Mouse (Mus musculus): ENCODE results near the gene Ror2.

Gene Ror2

DNA sequence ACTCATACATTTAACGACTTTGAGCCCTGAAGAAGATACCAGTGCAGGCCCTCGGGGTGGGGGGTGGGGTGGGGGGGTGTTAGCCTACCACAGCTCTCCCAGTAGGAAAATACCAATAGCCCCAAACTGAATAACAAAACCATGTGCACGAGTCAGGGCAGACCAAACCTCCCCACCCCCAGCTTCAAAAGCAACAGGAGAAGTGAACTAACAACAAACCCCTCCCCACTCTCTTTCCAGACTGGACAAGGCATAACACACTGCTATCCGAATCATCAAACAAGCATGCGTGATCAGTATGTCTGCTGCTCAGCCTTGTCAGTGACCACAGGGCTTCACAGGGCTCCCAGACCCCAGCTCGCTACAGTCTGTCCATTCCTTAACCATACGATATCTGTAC lies 94.3 kb downstream of the Ror2 start:
- no peak for DNase-seq

DNA sequence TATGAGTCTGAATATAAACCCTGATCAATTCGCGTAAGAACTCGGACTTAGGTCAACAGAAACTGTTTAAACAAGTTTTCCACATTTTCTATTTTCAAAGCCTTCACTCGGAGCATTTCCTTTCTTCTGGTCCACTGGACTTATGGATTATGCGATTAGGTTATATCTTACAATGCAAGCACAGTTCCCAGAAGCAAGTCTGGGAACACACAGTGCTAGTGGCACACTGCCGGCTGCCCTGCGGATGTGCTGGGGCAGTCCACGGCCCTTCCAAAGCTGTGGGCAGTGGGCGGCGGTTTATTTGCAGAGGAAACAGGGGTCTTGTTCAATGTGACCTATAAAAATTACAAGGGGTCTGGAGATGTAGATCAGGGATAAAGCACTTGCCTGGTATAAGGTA lies 97.0 kb downstream of the Ror2 start:
- DNase-seq, result no peak

DNA sequence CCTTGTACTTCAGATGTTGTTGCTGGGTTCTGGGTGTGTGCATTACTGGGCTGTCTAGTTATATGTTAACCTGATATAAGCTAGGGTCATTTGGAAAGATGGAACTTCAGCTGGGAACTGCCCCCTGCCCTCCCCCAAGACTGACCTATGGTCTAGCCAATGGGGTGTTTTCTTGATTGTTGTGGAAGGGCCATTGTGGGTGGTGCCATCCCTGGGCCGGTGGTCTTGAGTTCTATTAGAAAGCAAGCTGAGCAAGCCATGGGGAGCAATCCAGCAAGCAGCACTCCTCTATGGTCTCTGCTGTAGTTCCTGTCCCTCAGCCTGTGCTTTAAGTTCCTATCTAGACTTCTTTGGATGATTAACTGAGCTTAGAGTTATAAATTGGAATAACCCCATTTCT lies 101.1 kb downstream of the Ror2 start:
- DNase-seq, result no peak

DNA sequence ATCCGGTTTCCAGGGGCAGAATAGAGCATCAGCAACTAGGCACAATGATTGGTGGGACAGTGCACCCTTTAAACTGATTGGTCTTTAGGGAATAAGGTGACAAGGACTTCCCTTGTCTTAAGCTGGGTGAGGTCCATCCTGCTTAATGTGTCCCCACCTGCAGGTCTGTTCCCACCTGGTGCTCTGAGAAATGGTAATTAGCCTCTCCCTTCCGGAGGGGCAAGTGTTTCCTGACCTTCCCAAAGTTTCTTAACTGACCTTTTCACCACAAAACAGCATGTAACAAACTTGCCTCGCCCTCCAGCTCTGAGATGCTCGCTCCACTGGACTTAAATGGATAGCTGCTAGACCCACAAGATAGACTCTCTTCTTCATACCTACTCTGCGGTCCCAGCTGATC lies 101.8 kb downstream of the Ror2 start:
- DNase-seq, result no peak

GRCm38 (mm10) chr13:53183161-53183577 lies 102.8 kb downstream of the Ror2 start:
- no peak for DNase-seq

DNA sequence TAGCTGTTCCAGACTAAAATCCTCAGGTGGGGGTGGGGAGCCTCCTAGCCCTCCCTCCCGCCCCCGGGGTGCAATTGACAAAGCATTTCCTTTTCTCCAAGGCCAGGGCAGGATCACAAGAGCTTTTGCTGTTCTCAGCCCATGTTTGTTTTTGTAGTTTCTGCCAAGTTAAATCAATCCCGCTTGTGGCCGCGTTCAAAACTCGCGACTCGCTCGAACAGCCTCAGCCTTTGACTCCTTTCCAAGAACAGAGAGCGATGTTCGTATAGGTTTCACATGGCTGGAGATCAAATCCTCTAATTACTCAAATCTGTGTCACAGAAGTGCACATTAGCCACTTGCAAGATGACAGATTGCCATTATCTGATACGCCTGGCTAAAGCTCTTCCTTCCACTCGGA lies 107.3 kb downstream of the Ror2 start:
- DNase-seq, result no peak

GRCm38 (mm10) chr13:53178171-53178570 lies 107.8 kb downstream of the Ror2 start:
- DNase-seq, result no peak

GRCm38 (mm10) chr13:53177424-53177718 lies 108.6 kb downstream of the Ror2 start:
- no peak for DNase-seq

- DNase-seq, result no peak
Measured at GRCm38 (mm10) chr13:53176695-53177423, 109.1 kb downstream of the Ror2 start.

DNA sequence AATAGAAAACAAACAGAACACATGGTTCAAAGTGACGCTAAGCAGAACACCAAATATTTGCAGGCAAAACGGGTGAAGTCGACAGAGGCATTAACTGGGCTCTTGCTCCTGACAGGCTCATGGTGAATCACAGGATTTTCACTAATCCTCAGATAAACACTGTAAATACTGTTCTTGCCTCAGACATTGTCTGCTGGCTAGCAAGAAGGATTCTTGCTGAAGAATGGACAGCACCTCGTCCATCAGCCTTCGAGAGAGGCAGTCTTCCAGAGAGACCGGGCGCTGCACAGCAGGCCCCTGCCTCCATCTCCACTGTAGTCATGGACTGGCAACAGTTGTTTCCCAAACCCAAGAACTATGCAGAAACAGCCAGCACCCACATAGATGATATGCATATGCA lies 110.9 kb downstream of the Ror2 start:
- no peak for DNase-seq

DNA sequence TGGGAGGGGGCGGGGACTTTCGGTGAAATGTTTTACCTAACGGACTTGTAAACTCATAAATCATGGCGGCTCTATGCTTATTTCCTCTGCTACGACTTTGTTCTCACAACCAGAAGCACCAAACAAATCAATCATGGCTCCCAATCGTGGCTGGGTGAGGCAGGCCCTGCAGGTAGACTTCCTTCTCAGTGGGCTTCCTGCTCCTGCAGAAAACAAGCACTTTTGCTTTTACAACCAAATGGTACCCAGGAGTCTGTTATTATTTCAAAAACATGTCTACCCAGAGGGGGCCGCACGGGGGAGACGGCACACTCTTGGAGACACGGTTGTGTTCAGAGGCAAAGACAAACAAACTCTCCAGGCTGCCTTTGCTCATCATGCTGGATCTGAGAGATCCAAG lies 122.3 kb downstream of the Ror2 start:
- DNase-seq, result no peak

GRCm38 (mm10) chr13:53163060-53163459 lies 122.9 kb downstream of the Ror2 start:
- DNase-seq, result no peak

GRCm38 (mm10) chr13:53159501-53159900 lies 126.4 kb downstream of the Ror2 start:
- no peak for DNase-seq

DNA sequence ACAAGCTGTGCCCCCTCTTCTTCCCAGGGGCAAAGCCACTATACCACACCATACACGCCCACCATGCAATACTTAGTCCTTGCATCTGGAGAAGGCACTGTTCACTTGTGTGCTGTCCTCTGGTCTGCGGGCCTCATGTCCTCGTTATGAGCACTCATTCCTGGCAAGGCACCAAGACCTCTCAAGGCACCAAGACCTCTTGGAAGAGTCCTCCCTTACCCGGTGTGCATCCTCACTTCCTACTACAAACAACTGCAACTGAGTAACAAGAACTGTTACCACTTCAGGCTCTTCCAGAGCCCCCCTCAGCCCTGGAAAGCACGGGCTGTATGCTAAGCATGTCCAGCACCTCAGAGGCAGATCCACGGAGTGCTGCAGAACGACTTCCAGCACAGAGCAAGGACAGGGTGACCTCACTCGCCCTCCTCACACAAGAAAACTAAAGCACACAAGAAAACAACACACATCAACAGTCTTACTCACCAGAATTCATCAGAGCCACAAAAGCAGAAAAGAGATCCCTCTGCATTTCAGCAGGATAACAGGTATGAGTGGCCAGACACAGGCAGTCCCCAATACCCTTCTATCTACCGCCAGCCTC lies 127.4 kb downstream of the Ror2 start:
- no peak for DNase-seq

GRCm38 (mm10) chr13:53156911-53157310 lies 129.0 kb downstream of the Ror2 start:
- no peak for DNase-seq

GRCm38 (mm10) chr13:53156282-53156681 lies 129.6 kb downstream of the Ror2 start:
- no peak for DNase-seq

DNA sequence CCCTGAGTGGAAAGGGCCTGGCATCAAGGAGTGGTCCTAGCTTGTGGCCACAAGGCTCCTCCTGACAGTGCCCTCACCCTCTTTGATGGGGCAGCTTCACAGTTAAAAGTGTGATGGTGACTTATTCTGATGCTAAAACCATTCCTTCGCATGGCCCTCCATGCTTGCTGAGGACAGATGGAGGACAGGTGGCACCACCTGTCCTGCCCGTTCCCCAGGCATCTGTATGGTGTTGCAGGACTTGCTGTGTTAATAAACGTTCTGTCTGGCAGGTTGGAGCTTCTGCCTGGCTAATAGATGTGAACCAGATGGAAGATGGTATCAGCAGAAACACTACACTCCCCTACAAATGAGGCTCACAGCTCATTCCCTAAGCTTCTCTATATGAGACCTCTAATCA lies 140.4 kb downstream of the Ror2 start:
- no peak for DNase-seq

- DNase-seq, result no peak
Measured at GRCm38 (mm10) chr13:53143076-53143475, 142.8 kb downstream of the Ror2 start.

DNA sequence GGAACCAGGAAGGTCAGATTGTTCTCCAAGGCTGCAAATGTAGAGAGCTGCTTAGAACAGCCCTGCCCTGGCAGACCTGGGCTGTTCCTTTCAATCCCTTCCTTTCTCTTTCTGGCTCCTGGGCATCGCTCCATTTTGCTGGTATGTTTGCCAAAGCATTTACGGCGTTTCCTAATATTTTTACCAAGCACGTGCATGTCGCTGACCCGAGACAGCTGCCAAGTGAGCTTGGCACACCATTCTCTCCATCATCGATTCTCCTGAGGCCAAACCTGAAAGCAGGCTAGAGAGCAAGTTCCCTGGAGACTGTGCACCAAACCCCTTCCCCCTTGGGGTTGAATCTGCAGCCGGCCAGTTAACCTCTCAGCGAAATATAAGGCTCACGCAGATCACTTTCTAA lies 143.7 kb downstream of the Ror2 start:
- no peak for DNase-seq

DNA sequence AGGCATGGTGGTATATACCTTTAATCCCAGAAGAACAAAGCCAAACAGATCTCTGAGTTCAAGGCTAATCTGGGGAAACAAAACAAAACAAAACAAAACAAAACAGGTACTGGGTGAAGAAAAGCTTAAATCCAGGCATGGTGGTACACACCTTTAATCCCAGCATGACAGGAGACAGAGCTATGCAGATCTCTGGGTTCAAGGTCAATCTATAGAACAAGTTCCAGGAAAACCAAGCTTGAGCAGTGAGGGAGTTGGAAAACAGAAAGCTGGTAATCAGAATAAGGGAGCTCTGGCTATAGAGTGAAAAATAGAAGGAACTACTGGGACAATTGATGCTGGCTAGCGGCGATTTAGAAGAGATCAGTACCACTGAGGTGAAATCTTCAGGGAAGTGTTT lies 145.6 kb downstream of the Ror2 start:
- DNase-seq, result no peak

GRCm38 (mm10) chr13:53130567-53130966 lies 155.4 kb downstream of the Ror2 start:
- no peak for DNase-seq

DNA sequence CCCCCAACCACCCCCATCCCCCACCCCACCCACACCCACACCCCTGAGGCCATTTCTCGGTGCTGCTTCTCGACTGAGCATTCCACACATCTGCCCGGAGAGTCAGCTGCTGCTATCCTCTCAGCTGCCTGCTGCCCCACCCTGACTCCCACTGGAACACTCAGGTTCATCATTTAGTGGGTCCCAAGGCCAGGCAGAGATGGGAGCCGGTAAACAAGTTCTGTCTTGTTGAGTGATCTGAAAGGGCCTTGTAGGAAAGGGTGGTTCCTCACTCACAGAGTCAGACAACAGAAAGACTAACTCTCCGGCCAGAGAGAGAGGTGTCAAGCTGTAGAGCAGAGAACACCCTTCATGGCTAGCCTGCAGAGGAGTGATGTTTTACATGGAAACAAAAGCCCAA lies 155.9 kb downstream of the Ror2 start:
- no peak for DNase-seq

DNA sequence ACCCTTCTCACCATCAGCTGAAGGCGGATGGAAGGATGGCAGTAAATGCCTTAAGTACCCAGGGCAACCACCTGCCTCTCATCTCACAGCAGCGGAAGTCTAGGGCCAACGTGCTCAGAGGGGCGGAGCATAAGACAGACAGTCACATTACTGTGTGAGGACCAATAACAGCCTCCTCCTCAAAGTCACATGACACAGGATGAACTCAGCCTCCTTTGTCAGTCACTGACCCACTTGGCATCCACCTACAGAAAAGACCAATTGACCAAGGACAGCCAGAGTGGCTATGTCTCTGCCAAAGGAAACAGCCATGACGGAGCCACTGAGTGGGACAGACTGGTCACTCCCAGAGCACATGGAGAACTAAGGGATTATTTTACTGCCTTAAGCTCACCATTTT lies 160.3 kb downstream of the Ror2 start:
- no peak for DNase-seq

- DNase-seq, result no peak
Measured at GRCm38 (mm10) chr13:53122085-53122484, 163.8 kb downstream of the Ror2 start.

DNA sequence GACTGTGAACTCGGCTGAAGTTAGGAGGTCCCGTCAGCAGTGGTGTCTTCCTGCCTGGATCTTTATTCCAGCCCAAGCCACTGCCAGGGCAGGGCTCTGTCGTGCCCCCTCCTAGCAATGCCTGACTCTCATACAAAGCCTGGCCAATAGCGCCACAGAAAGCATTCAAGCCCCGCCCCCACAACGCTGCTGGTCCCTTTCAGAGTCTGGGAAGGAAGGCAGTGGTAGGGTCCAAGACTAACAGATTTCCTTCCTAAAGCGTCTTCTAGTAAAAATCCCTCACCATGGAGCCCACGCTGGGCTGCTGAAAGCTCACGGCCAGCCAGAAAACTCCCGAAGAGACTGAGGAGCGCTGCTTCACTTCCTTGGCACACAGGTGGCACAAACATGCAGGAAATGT lies 165.0 kb downstream of the Ror2 start:
- DNase-seq, result peak; percentile 29

All from right cerebral cortex, postnatal 25 days (tissue).